Mouse (Mus musculus): ENCODE measurements around the gene Zfand3.

Gene Zfand3

GRCm38 (mm10) chr17:30222361-30222760 lies 217.8 kb downstream of the Zfand3 start:
- DNase-seq (ENCODE audit: low read depth in 2 of 2, low spot score in 2 of 2): no peak

GRCm38 (mm10) chr17:30222837-30223236 lies 218.3 kb downstream of the Zfand3 start:
- no peak for DNase-seq (ENCODE audit: low read depth in 2 of 2, low spot score in 2 of 2)

- no peak for DNase-seq (ENCODE audit: low read depth in 2 of 2, low spot score in 2 of 2)
Measured at GRCm38 (mm10) chr17:30225030-30225740, 220.7 kb downstream of the Zfand3 start.

- DNase-seq (ENCODE audit: low read depth in 2 of 2, low spot score in 2 of 2): no peak
Measured at GRCm38 (mm10) chr17:30228439-30229215, 224.1 kb downstream of the Zfand3 start.

GRCm38 (mm10) chr17:30230428-30230827 lies 225.9 kb downstream of the Zfand3 start:
- DNase-seq (ENCODE audit: low read depth in 2 of 2, low spot score in 2 of 2): no peak

- DNase-seq (ENCODE audit: low read depth in 2 of 2, low spot score in 2 of 2): no peak
Measured at GRCm38 (mm10) chr17:30231483-30231882, 226.9 kb downstream of the Zfand3 start.

- DNase-seq (ENCODE audit: low read depth in 2 of 2, low spot score in 2 of 2): no peak
Measured at GRCm38 (mm10) chr17:30232698-30233097, 228.2 kb downstream of the Zfand3 start.

GRCm38 (mm10) chr17:30235380-30235779 lies 230.8 kb downstream of the Zfand3 start:
- no peak for DNase-seq (ENCODE audit: low read depth in 2 of 2, low spot score in 2 of 2)

- DNase-seq (ENCODE audit: low read depth in 2 of 2, low spot score in 2 of 2): no peak
Measured at GRCm38 (mm10) chr17:30236611-30237010, 232.1 kb downstream of the Zfand3 start.

- DNase-seq (ENCODE audit: low read depth in 2 of 2, low spot score in 2 of 2): no peak
Measured at GRCm38 (mm10) chr17:30237600-30237999, 233.1 kb downstream of the Zfand3 start.

- DNase-seq (ENCODE audit: low read depth in 2 of 2, low spot score in 2 of 2): no peak
Measured at GRCm38 (mm10) chr17:30239458-30239857, 234.9 kb downstream of the Zfand3 start.

GRCm38 (mm10) chr17:30240659-30241058 lies 236.1 kb downstream of the Zfand3 start:
- DNase-seq (ENCODE audit: low read depth in 2 of 2, low spot score in 2 of 2): no peak

GRCm38 (mm10) chr17:30241061-30241460 lies 236.5 kb downstream of the Zfand3 start:
- no peak for DNase-seq (ENCODE audit: low read depth in 2 of 2, low spot score in 2 of 2)

- no peak for DNase-seq (ENCODE audit: low read depth in 2 of 2, low spot score in 2 of 2)
Measured at GRCm38 (mm10) chr17:30241720-30242322, 237.3 kb downstream of the Zfand3 start.

- DNase-seq (ENCODE audit: low read depth in 2 of 2, low spot score in 2 of 2): no peak
Measured at GRCm38 (mm10) chr17:30242647-30243046, 238.1 kb downstream of the Zfand3 start.

- no peak for DNase-seq (ENCODE audit: low read depth in 2 of 2, low spot score in 2 of 2)
Measured at GRCm38 (mm10) chr17:30243540-30243939, 239.0 kb downstream of the Zfand3 start.

- no peak for DNase-seq (ENCODE audit: low read depth in 2 of 2, low spot score in 2 of 2)
Measured at GRCm38 (mm10) chr17:30244651-30245307, 240.2 kb downstream of the Zfand3 start.

- DNase-seq (ENCODE audit: low read depth in 2 of 2, low spot score in 2 of 2): no peak
Measured at GRCm38 (mm10) chr17:30245308-30245706, 240.8 kb downstream of the Zfand3 start.

GRCm38 (mm10) chr17:30253028-30253427 lies 248.5 kb downstream of the Zfand3 start:
- no peak for DNase-seq (ENCODE audit: low read depth in 2 of 2, low spot score in 2 of 2)

- no peak for DNase-seq (ENCODE audit: low read depth in 2 of 2, low spot score in 2 of 2)
Measured at GRCm38 (mm10) chr17:30253924-30254323, 249.4 kb downstream of the Zfand3 start.

GRCm38 (mm10) chr17:30255928-30256560 lies 251.5 kb downstream of the Zfand3 start:
- DNase-seq (ENCODE audit: low read depth in 2 of 2, low spot score in 2 of 2): no peak

All from CD8-positive naive resting alpha-beta T cell, adult 2 months (primary cell).